Mouse (Mus musculus) stomach, embryonic 15.5 days (tissue): ENCODE results near the gene Wbp1l. TPM values are rescaled to one million over a fixed set of nuclear protein-coding genes. Genes with fewer than 3 reads are reported as not detected.

Experiments used
- ATAC-seq: fragments of 200-750 bp; cut with Nextera tagmentation; 2 replicates; pipeline ENCODE4 v1.8.0; 2017; ENCODE audit warnings: low read depth, moderate number of reproducible peaks, moderate TSS enrichment; ENCODE audit not compliant: insufficient read depth, low FRiP score
- H3K27ac ChIP-seq: fragments of 300-500 bp; sonication (generic); 2 replicates; pipeline ENCODE4 v1.5.1; 2015; ENCODE audit warnings: mild to moderate bottlenecking, inconsistent platforms
- H3K27me3 ChIP-seq: fragments of 300-500 bp; sonication (generic); replicated peaks from 2 replicates; pipeline ENCODE4 v1.6.1; 2015; ENCODE audit warnings: inconsistent platforms
- H3K36me3 ChIP-seq: fragments of 300-500 bp; sonication (generic); 2 replicates; pipeline ENCODE4 v1.6.1; 2015; ENCODE audit warnings: inconsistent platforms
- H3K4me1 ChIP-seq: fragments of 300-500 bp; sonication (generic); 2 replicates; pipeline ENCODE4 v1.6.1; 2015; ENCODE audit warnings: inconsistent platforms
- H3K4me2 ChIP-seq: fragments of 300-500 bp; sonication (generic); 2 replicates; pipeline ENCODE4 v1.6.1; 2015; ENCODE audit warnings: mild to moderate bottlenecking, inconsistent platforms
- H3K4me3 ChIP-seq: fragments of 300-500 bp; sonication (generic); replicated peaks from 2 replicates; pipeline ENCODE4 v1.5.1; 2015; ENCODE audit warnings: inconsistent platforms
- H3K9ac ChIP-seq: fragments of 300-500 bp; sonication (generic); 2 replicates; pipeline ENCODE4 v1.6.1; 2015; ENCODE audit warnings: inconsistent platforms
- H3K9me3 ChIP-seq: fragments of 300-500 bp; sonication (generic); 2 replicates; pipeline ENCODE4 v1.6.1; 2016; ENCODE audit warnings: inconsistent platforms
- WGBS: fragments of 180-500 bp; shearing (Covaris S2); methylation state at CpG from one replicate; pipeline ENCODE4 v1.1.7; 2015; 5-methylcytosine and 5-hydroxymethylcytosine counted together
- polyA plus RNA-seq: library from polyadenylated mRNA; unstranded; fragments of >200 nt; fragmentation: Nextera tagmentation; extraction: Ambion mirVana; gene quantifications from 2 replicates; pipeline ENCODE4 v1.2.1, GENCODE M21; 2015

The Wbp1l gene
- polyA plus RNA-seq, 1 experiment from 2014 or later, result 40.4 TPM

- Histone ChIP-seq H3K27ac (no peak overlapping the region), H3K36me3 (no peaks in the 10 kb centered on the region), H3K27me3 (no peaks in the 10 kb centered on the region), H3K9me3 (no peaks in the 10 kb centered on the region), H3K9ac (no peak overlapping the region), H3K4me1 (no peaks in the 10 kb centered on the region), H3K4me3 (no peak overlapping the region), H3K4me2 (no peak overlapping the region)
- ATAC-seq, result no peak
- WGBS, result 91% methylated on average over 8 of the region's 8 CpGs
These were observed 97.6 kb downstream of the Wbp1l start for GRCm38 (mm10) chr19:46696482-46696881.

GRCm38 (mm10) chr19:46696943-46697342 is 98.1 kb downstream of the Wbp1l start:
- no peak overlapping the region for H3K4me2 ChIP-seq
- no peaks in the 10 kb centered on the region for H3K27me3 ChIP-seq
- no peaks in the 10 kb centered on the region for H3K4me1 ChIP-seq
- H3K4me3 ChIP-seq, result no peak overlapping the region
- 90% methylated on average over 7 of the region's 7 CpGs for WGBS
- H3K27ac ChIP-seq, result no peak overlapping the region
- H3K36me3 ChIP-seq, result no peaks in the 10 kb centered on the region
- no peak for ATAC-seq
- H3K9me3 ChIP-seq, result no peaks in the 10 kb centered on the region
- H3K9ac ChIP-seq, result no peak overlapping the region

GRCm38 (mm10) chr19:46697840-46698517 is 99.1 kb downstream of the Wbp1l start:
- no peaks in the 10 kb centered on the region for H3K27me3 ChIP-seq
- no peak overlapping the region for H3K27ac ChIP-seq
- no peak for ATAC-seq
- no peak overlapping the region for H3K4me2 ChIP-seq
- H3K36me3 ChIP-seq, result no peaks in the 10 kb centered on the region
- no peaks in the 10 kb centered on the region for H3K4me1 ChIP-seq
- no peak overlapping the region for H3K9ac ChIP-seq
- H3K9me3 ChIP-seq, result no peaks in the 10 kb centered on the region
- no peak overlapping the region for H3K4me3 ChIP-seq
- WGBS, result 52% methylated on average over 19 of the region's 19 CpGs

GRCm38 (mm10) chr19:46699011-46699481 is 100.2 kb downstream of the Wbp1l start:
- no peak for ATAC-seq
- no peak overlapping the region for H3K27ac ChIP-seq

GRCm38 (mm10) chr19:46701156-46701555 is 102.3 kb downstream of the Wbp1l start:
- Histone ChIP-seq H3K27ac (no peak overlapping the region), H3K4me1 (no peaks in the 10 kb centered on the region), H3K9ac (no peak overlapping the region), H3K27me3 (no peaks in the 10 kb centered on the region), H3K4me3 (no peak overlapping the region), H3K4me2 (no peak overlapping the region), H3K36me3 (no peaks in the 10 kb centered on the region), H3K9me3 (no peaks in the 10 kb centered on the region)
- WGBS, result 73% methylated on average over 9 of the region's 9 CpGs
- ATAC-seq, result no peak

More at GRCm38 (mm10) chr19:46699011-46699481, 100.2 kb downstream of the Wbp1l start:
- Histone ChIP-seq H3K27me3 (no peaks in the 10 kb centered on the region), H3K9ac (no peak overlapping the region), H3K36me3 (no peaks in the 10 kb centered on the region), H3K9me3 (no peaks in the 10 kb centered on the region), H3K4me1 (no peaks in the 10 kb centered on the region), H3K4me2 (no peak overlapping the region), H3K4me3 (no peak overlapping the region)
- WGBS, result 68% methylated on average over 10 of the region's 10 CpGs

GRCm38 (mm10) chr19:46705779-46706495 is 107.1 kb downstream of the Wbp1l start:
- ATAC-seq, result no peak
- Histone ChIP-seq H3K27me3 (no peaks in the 10 kb centered on the region), H3K9me3 (no peaks in the 10 kb centered on the region), H3K27ac (no peak overlapping the region), H3K4me1 (0 out of 2 replicates have a peak, but pooled peaks cover 3% of the 10 kb centered on the region), H3K4me2 (no peak overlapping the region), H3K36me3 (no peaks in the 10 kb centered on the region), H3K4me3 (no peak overlapping the region), H3K9ac (no peak overlapping the region)
- WGBS, result 62% methylated on average over 7 of the region's 7 CpGs

- Histone ChIP-seq H3K27ac (no peak overlapping the region), H3K9me3 (no peaks in the 10 kb centered on the region), H3K36me3 (no peaks in the 10 kb centered on the region), H3K27me3 (no peaks in the 10 kb centered on the region), H3K4me1 (0 out of 2 replicates have a peak, but pooled peaks cover 3% of the 10 kb centered on the region), H3K4me2 (peak overlapping the region; percentile 76), H3K4me3 (peak overlapping the region; percentile 46), H3K9ac (no peak overlapping the region)
- ATAC-seq, result peak; percentile 29; the same call in 1 of the 2 replicates
- WGBS, result 55% methylated on average over 9 of the region's 9 CpGs
These were observed 107.8 kb downstream of the Wbp1l start for GRCm38 (mm10) chr19:46706540-46707295.

Other genes starting within 250 kb of the Wbp1l start
- gene 2310034G01Rik, start 248.8 kb upstream of the Wbp1l start, polyA plus RNA-seq, result 1.4 and 1.5 TPM in 2 replicates
- gene Actr1a, start 203.3 kb upstream of the Wbp1l start, polyA plus RNA-seq, result 122 TPM in 2 replicates
- gene Sufu, start 202.2 kb upstream of the Wbp1l start, polyA plus RNA-seq, result 24.9 and 26.2 TPM in 2 replicates
- 20.4 and 20.9 TPM in 2 replicates for gene Trim8, start 97.4 kb upstream of the Wbp1l start, polyA plus RNA-seq
- 98.2 and 103 TPM in 2 replicates for gene Arl3, start 25.9 kb upstream of the Wbp1l start, polyA plus RNA-seq
- gene Sfxn2, start 25.7 kb upstream of the Wbp1l start, polyA plus RNA-seq, result 21.9 and 23.8 TPM in 2 replicates
- gene Cyp17a1, start 74.1 kb downstream of the Wbp1l start, polyA plus RNA-seq, result not detected in 2 replicates
- gene Borcs7, start 90.8 kb downstream of the Wbp1l start, polyA plus RNA-seq, result 14.9 and 16.8 TPM in 2 replicates
- 28.9 and 33.0 TPM in 2 replicates for gene As3mt, start 108.4 kb downstream of the Wbp1l start, polyA plus RNA-seq
- 3.1 and 3.9 TPM in 2 replicates for gene Cnnm2, start 162.5 kb downstream of the Wbp1l start, polyA plus RNA-seq